Mouse (Mus musculus) liver, embryonic 15.5 days (tissue): ENCODE results near the gene Tbc1d1. TPM values are rescaled to one million over a fixed set of nuclear protein-coding genes. Genes with fewer than 3 reads are reported as not detected.

Experiments
- ATAC-seq: fragments of 200-750 bp; cut with Nextera tagmentation; 2 replicates; pipeline ENCODE4 v1.8.0; 2017; ENCODE audit warnings: moderate number of reproducible peaks, mild to moderate bottlenecking, moderate library complexity; ENCODE audit not compliant: insufficient read depth
- H3K27ac ChIP-seq: fragments of 300-500 bp; sonication (generic); replicated peaks from 2 replicates; pipeline ENCODE4 v1.5.1; 2015; ENCODE audit warnings: mild to moderate bottlenecking, inconsistent platforms
- H3K27me3 ChIP-seq: fragments of 300-500 bp; sonication (generic); 2 replicates; pipeline ENCODE4 v1.6.1; 2015; ENCODE audit warnings: mild to moderate bottlenecking, inconsistent platforms
- H3K36me3 ChIP-seq: fragments of 300-500 bp; sonication (generic); replicated peaks from 2 replicates; pipeline ENCODE4 v1.6.1; 2015; ENCODE audit warnings: moderate library complexity, mild to moderate bottlenecking, inconsistent platforms
- H3K4me1 ChIP-seq: fragments of 300-500 bp; sonication (generic); replicated peaks from 2 replicates; pipeline ENCODE4 v1.6.1; 2015; ENCODE audit warnings: inconsistent platforms
- H3K4me2 ChIP-seq: fragments of 300-500 bp; sonication (generic); 2 replicates; pipeline ENCODE4 v1.6.1; 2015; ENCODE audit warnings: moderate library complexity, mild to moderate bottlenecking, inconsistent platforms
- H3K4me3 ChIP-seq: fragments of 300-500 bp; sonication (generic); replicated peaks from 2 replicates; pipeline ENCODE4 v1.5.1; 2015; ENCODE audit warnings: mild to moderate bottlenecking, inconsistent platforms
- H3K9ac ChIP-seq: fragments of 300-500 bp; sonication (generic); 2 replicates; pipeline ENCODE4 v1.6.1; 2015; ENCODE audit warnings: moderate library complexity, mild to moderate bottlenecking, inconsistent platforms
- H3K9me3 ChIP-seq: fragments of 300-500 bp; sonication (generic); replicated peaks from 2 replicates; pipeline ENCODE4 v1.6.1; 2016; ENCODE audit warnings: inconsistent platforms
- WGBS: fragments of 180-500 bp; shearing (Covaris S2); methylation state at CpG from one replicate; pipeline ENCODE4 v1.1.7; 2015; ENCODE audit warnings: mixed read lengths; ENCODE audit not compliant: insufficient replicate concordance; 5-methylcytosine and 5-hydroxymethylcytosine counted together
- polyA plus RNA-seq: library from polyadenylated mRNA; unstranded; fragments of >200 nt; fragmentation: Nextera tagmentation; extraction: Ambion mirVana; gene quantifications from 2 replicates; pipeline ENCODE4 v1.2.1, GENCODE M21; 2015

Gene Tbc1d1
- polyA plus RNA-seq, 1 experiment from 2014 or later, result 5.7 TPM

DNA sequence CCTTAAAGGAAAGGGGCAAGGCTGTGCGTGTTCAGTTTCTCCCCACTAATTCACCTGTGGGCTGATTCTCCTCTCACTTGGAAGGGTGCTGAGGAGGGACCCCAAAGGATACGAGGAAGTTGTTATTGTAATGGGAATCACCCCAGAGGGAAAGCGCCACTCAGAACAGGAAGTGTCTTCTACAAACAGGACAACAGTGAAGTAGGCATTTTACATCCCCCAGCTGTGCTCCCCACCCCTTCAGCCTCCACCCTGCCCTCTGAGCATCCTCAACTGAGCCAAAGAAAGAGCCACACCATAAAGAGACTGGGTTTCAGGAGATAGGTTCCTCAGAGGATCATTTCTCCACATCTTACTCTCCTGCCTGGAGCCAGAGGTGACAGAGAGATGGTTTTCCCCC, 219.7 kb downstream of the Tbc1d1 start:
- Histone ChIP-seq H3K36me3 (no peaks in the 10 kb centered on the region), H3K4me2 (no peak overlapping the region), H3K27me3 (no peaks in the 10 kb centered on the region), H3K9me3 (no peaks in the 10 kb centered on the region), H3K4me1 (peaks cover 36% of the 10 kb centered on the region), H3K4me3 (no peak overlapping the region), H3K27ac (no peak overlapping the region), H3K9ac (no peak overlapping the region)
- WGBS, result 28% methylated on average over 3 of the region's 3 CpGs
- ATAC-seq, result no peak

DNA sequence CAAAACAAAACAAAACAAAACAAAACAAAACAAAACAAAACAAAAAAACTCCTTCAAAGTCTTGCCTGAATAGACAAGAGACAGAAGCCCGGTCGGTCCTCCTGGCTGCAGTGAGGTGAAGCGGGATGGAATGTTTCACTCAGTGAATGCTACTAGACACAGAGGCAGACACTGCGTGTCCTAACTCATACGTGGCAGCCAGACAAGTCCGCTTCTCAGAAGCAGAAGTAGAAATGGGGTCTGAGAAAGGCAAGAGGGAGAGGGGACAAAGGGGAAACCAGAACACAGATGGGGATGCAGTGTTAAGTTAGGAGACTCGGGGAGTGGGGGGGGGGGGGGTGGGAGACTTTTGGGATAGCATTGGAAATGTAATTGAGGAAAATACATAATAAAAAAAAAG, 220.4 kb downstream of the Tbc1d1 start:
- no peaks in the 10 kb centered on the region for H3K9me3 ChIP-seq
- H3K27ac ChIP-seq, result no peak overlapping the region
- peaks cover 42% of the 10 kb centered on the region for H3K4me1 ChIP-seq
- no peak for ATAC-seq
- H3K9ac ChIP-seq, result no peak overlapping the region
- no peaks in the 10 kb centered on the region for H3K36me3 ChIP-seq
- H3K4me3 ChIP-seq, result no peak overlapping the region
- no peak overlapping the region for H3K4me2 ChIP-seq
- WGBS, result 37% methylated on average over 7 of the region's 7 CpGs
- no peaks in the 10 kb centered on the region for H3K27me3 ChIP-seq

DNA sequence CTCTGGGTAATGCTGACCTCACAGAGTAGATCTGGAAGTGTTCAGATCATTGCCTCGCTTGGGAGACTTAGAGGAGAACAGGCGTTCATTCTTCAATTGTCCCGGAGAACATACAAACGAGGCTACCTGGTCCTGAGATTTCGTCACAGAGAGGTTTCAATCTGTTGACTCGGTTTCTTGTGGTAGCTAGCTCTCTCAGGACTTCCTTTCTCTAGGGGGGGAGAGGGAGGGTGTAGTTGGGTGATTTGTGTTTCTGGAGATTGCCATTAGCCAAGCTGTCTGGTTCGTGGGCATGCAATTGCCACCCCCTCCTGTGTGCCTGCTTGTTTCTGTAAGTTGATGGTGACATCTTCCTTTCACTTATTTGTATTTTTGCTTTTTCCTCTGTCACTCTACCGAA, 221.6 kb downstream of the Tbc1d1 start:
- ATAC-seq, result no peak

DNA sequence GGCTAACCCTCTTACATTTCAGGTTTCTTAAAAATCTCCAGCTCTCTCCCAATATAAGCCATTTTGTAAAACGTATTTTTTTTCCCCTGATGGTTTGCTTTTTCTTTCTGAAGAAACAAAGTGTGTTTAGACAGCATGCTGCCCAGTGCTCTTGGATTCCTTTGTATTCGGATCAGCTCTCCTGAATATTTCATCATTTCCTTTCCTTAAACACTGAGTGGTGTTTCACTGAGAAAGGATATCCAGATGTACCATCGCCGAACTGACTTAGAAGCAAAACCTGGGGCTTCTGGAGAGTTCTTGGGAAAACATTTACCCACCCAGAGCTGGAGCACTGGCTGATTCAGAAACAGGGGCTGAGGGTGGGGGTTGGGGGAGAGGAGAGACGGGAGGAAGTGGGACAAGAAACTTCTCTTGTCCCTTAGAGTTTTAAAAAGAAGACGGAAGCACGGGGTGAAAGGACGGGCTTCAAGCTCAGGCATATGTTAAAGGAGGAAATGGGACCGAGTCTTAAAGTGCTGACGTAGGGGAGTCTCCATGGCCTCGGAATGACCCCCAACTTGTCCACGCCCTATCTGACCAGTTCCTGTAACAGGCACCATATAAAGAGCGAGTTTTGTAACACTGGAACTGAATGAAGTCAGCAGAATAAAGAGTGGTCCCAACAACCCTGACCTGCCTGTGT, 222.6 kb downstream of the Tbc1d1 start:
- no peaks in the 10 kb centered on the region for H3K27me3 ChIP-seq
- no peak overlapping the region for H3K9ac ChIP-seq
- H3K27ac ChIP-seq, result peak overlapping the region; percentile 51
- peak; percentile 38; the same call in 1 of the 2 replicates for ATAC-seq
- H3K4me2 ChIP-seq, result no peak overlapping the region
- no peaks in the 10 kb centered on the region for H3K36me3 ChIP-seq
- no peaks in the 10 kb centered on the region for H3K9me3 ChIP-seq
- H3K4me1 ChIP-seq, result peaks cover 62% of the 10 kb centered on the region
- 28% methylated on average over 13 of the region's 13 CpGs for WGBS
- no peak overlapping the region for H3K4me3 ChIP-seq

More for the DNA sequence above, 221.6 kb downstream of the Tbc1d1 start:
- no peak overlapping the region for H3K4me2 ChIP-seq
- no peaks in the 10 kb centered on the region for H3K9me3 ChIP-seq
- H3K4me3 ChIP-seq, result no peak overlapping the region
- 41% methylated on average over 8 of the region's 8 CpGs for WGBS
- no peaks in the 10 kb centered on the region for H3K36me3 ChIP-seq
- peaks cover 54% of the 10 kb centered on the region for H3K4me1 ChIP-seq
- H3K27me3 ChIP-seq, result no peaks in the 10 kb centered on the region
- peak overlapping the region; percentile 51; the same call in 1 of the 2 replicates for H3K27ac ChIP-seq
- H3K9ac ChIP-seq, result no peak overlapping the region

DNA sequence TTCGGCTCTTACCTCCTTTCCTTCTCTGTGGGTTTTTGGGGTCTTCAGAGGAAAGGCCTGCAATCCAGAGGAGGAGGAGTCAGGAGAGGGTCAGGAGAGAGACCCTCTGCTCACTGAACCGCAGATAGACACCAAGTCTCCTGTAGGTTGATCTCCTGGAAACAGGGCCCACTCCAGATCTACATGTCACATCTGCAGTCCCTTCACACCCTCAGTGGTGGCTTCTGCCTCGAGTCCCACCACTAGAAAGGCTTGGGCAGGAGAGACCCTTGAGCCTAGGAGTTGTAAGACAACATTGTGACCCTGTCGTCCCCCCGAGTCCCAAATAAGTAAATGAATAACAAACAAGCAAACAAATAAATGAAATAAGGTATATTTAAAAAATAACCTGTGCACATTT, 223.7 kb downstream of the Tbc1d1 start:
- Histone ChIP-seq H3K36me3 (no peaks in the 10 kb centered on the region), H3K9me3 (no peaks in the 10 kb centered on the region), H3K4me2 (no peak overlapping the region), H3K4me3 (no peak overlapping the region), H3K27me3 (no peaks in the 10 kb centered on the region), H3K4me1 (peaks cover 57% of the 10 kb centered on the region), H3K9ac (no peak overlapping the region), H3K27ac (no peak overlapping the region)
- ATAC-seq, result no peak
- WGBS, result 58% methylated on average over 5 of the region's 5 CpGs

DNA sequence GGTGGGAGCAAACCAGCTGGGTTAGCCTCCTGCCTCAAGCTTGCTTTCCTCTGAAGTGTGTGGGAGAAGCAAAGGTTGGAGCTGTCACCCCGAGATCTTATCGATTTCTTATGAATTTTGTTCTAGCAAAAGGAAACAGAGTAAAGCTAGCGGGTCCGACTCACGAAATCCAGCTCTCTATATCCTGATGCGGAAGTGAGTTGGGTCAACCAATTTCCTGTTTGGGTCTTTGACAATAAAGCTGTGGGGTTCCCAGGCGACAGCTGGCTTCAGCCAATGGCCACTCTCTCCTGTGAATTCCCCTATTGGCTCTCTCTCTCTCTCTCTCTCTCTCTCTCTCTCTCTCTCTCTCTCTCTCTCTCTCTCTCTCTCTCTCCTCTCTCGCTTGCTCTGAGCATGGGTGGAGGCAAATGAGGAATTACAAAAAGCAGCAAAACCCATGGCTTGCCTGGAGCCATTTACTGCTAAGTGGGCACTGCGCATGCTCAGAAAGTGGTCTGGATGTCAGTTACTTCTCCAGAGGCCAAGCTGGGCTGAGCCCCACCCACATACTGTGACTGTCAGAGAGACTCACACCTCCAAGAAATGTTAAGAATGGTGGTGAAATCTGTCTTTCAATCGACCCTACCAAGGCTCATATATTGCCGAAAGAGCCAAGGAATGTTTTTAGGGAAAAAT, 224.7 kb downstream of the Tbc1d1 start:
- Histone ChIP-seq H3K9me3 (no peaks in the 10 kb centered on the region), H3K4me3 (no peak overlapping the region), H3K27me3 (no peaks in the 10 kb centered on the region), H3K27ac (peak overlapping the region; percentile 57; the same call in 1 of the 2 replicates), H3K4me2 (peak overlapping the region; percentile 33), H3K4me1 (peaks cover 57% of the 10 kb centered on the region), H3K36me3 (no peaks in the 10 kb centered on the region), H3K9ac (no peak overlapping the region)
- ATAC-seq, result 0 out of 2 replicates have a peak, but pooled peaks have one; percentile 11
- 24% methylated on average over 11 of the region's 11 CpGs for WGBS

DNA sequence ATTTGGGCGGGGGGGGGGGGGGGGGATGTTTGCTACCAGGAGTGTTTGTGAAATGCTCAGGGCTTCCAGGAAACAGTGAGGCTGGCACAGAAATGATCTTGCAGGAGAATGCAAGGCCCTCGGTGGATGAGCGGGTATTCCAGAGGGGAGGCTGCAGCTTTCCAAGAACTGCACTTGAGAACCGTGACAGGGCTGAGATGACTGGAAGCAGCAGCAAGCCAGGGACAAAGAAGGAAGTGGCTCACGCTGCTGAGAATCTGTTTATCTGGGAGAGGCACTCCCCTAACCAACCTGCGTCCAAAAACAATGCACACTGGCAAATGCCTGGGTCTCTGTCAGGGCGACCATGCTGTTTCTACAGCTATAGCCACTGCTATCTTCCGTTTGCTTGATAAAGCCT, 225.4 kb downstream of the Tbc1d1 start:
- Histone ChIP-seq H3K4me2 (peak overlapping the region; percentile 33; the same call in 1 of the 2 replicates), H3K27me3 (no peaks in the 10 kb centered on the region), H3K9me3 (no peaks in the 10 kb centered on the region), H3K4me1 (peaks cover 54% of the 10 kb centered on the region), H3K27ac (peak overlapping the region; percentile 57), H3K4me3 (no peak overlapping the region), H3K36me3 (no peaks in the 10 kb centered on the region), H3K9ac (no peak overlapping the region)
- 16% methylated on average over 8 of the region's 8 CpGs for WGBS
- ATAC-seq, result no peak

DNA sequence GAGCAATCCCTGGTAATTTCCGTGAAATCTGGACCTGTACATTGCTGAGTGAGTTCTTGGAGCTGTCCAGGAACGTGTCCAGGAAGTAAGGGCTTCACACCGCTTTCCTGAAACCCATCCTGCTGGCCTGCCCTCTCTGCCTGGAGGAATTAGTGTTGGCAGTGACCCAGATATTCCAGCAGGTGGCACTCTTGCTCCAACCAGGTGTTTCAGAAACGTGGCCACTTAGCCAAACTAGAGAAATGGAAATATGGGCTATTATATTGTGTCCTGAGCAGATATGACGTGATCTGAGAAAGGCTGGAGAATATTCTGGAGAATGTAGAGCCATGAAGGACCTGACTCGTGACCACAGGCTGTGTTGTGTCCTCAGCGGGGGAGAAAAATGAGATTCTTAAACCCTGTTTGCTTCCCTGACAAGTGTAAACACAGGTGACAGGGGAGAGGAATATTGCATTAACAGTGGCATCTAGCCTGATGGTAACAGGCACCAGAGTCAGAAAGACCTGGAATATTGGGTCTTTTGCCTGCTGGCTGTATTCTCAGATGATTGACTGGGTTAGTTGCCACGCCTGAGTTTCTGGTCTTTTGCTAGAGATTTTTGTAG, 226.4 kb downstream of the Tbc1d1 start:
- Histone ChIP-seq H3K36me3 (no peaks in the 10 kb centered on the region), H3K9me3 (no peaks in the 10 kb centered on the region), H3K4me1 (peaks cover 53% of the 10 kb centered on the region), H3K4me3 (no peak overlapping the region), H3K27me3 (0 out of 2 replicates have a peak, but pooled peaks cover 4% of the 10 kb centered on the region), H3K9ac (no peak overlapping the region), H3K4me2 (peak overlapping the region; percentile 23; the same call in 1 of the 2 replicates), H3K27ac (no peak overlapping the region)
- ATAC-seq, result peak; percentile 51
- 18% methylated on average over 8 of the region's 8 CpGs for WGBS

DNA sequence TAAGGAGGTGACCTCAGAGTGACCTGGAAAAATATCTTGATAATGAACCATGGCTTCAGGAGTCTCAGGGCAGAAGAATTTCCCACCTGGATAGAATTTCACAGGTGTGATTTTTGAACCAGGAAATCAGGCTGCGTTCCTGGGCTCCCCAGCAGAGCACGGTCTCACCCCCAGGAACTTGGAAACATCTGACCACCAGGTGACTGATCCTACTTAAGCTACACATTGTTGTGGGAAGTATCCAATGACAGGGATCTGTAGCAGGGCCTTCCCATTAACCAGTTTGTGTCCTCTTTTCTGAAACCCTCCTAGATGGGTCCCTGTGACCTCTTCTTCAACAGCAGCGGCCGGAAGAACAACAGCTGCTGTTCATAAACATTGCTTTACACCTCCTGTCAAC, 227.1 kb downstream of the Tbc1d1 start:
- 82% methylated on average over 4 of the region's 4 CpGs for WGBS
- no peak overlapping the region for H3K27ac ChIP-seq

DNA sequence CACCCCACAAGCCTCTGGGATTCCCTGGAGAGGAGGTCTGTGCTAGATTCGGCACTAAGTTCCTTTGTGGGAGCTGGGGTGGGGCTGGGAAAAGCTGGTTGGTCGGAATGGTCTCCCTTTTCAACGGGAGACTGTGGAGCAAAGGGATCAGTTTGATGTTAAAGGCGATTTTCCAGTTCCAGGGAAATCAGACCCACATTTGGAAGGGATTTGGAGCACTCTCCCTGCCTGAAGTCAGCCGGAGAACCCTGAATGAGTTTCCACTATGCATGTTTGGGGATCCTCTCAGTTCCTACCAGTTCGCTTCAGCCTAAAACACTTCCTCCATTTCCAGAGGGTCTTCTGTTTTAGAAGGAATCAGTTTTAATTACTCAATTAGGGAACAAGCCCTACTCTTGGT, 228.4 kb downstream of the Tbc1d1 start:
- 63% methylated on average over 6 of the region's 6 CpGs for WGBS
- Histone ChIP-seq H3K27ac (no peak overlapping the region), H3K27me3 (0 out of 2 replicates have a peak, but pooled peaks cover 5% of the 10 kb centered on the region), H3K4me3 (no peak overlapping the region), H3K4me1 (peaks cover 42% of the 10 kb centered on the region), H3K4me2 (no peak overlapping the region), H3K9ac (no peak overlapping the region), H3K9me3 (no peaks in the 10 kb centered on the region), H3K36me3 (no peaks in the 10 kb centered on the region)
- no peak for ATAC-seq

More for the DNA sequence above, 227.1 kb downstream of the Tbc1d1 start:
- Histone ChIP-seq H3K27me3 (0 out of 2 replicates have a peak, but pooled peaks cover 4% of the 10 kb centered on the region), H3K4me3 (no peak overlapping the region), H3K9ac (no peak overlapping the region), H3K4me2 (no peak overlapping the region), H3K36me3 (no peaks in the 10 kb centered on the region), H3K4me1 (peaks cover 46% of the 10 kb centered on the region), H3K9me3 (no peaks in the 10 kb centered on the region)
- no peak for ATAC-seq

DNA sequence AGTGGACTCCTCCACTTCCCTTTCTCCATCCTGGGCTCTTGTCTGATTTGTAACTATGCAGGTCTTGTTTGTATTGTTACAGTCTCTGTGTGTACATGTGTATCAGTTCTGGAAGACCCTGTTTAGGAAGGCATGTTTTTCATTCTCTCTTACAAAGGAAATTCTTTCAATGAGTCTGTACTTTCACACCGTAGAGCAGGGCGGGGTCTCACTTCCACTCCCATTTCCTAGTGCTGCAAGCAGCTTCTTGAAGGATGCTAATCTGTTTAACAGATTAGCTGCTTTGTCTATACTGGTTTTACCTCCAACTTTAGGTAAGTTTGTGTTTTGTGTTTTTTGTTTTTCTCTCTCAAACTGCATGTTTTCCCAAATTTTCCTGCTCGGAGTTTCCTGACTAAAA, 230.9 kb downstream of the Tbc1d1 start:
- no peaks in the 10 kb centered on the region for H3K36me3 ChIP-seq
- H3K9ac ChIP-seq, result no peak overlapping the region
- H3K9me3 ChIP-seq, result no peaks in the 10 kb centered on the region
- H3K27ac ChIP-seq, result no peak overlapping the region
- no peak overlapping the region for H3K4me3 ChIP-seq
- H3K27me3 ChIP-seq, result 0 out of 2 replicates have a peak, but pooled peaks cover 11% of the 10 kb centered on the region
- peaks cover 29% of the 10 kb centered on the region for H3K4me1 ChIP-seq
- ATAC-seq, result no peak
- no peak overlapping the region for H3K4me2 ChIP-seq
- 48% methylated on average over 3 of the region's 3 CpGs for WGBS
